Mouse (Mus musculus) hindbrain, embryonic 13.5 days (tissue): ENCODE data around the gene Prkd2. TPM values are rescaled to one million over a fixed set of nuclear protein-coding genes. Genes with fewer than 3 reads are reported as not detected.

Source experiments
- ATAC-seq: fragments of 200-750 bp; cut with Nextera tagmentation; 2 replicates; pipeline ENCODE4 v1.8.0; 2017; ENCODE audit warnings: moderate TSS enrichment; ENCODE audit not compliant: low FRiP score
- H3K27ac ChIP-seq: fragments of 300-500 bp; sonication (generic); 2 replicates; pipeline ENCODE4 v1.5.1; 2015; ENCODE audit warnings: inconsistent platforms, mild to moderate bottlenecking, moderate library complexity
- H3K27me3 ChIP-seq: fragments of 300-500 bp; sonication (generic); 2 replicates; pipeline ENCODE4 v1.6.1; 2015; ENCODE audit warnings: mild to moderate bottlenecking, inconsistent platforms
- H3K36me3 ChIP-seq: fragments of 300-500 bp; sonication (generic); 2 replicates; pipeline ENCODE4 v1.6.1; 2015; ENCODE audit warnings: mild to moderate bottlenecking, inconsistent platforms
- H3K4me1 ChIP-seq: fragments of 300-500 bp; sonication (generic); replicated peaks from 2 replicates; pipeline ENCODE4 v1.6.1; 2015; ENCODE audit warnings: inconsistent platforms
- H3K4me2 ChIP-seq: fragments of 300-500 bp; sonication (generic); 2 replicates; pipeline ENCODE4 v1.6.1; 2015; ENCODE audit warnings: inconsistent platforms, mild to moderate bottlenecking, moderate library complexity
- H3K4me3 ChIP-seq: fragments of 300-500 bp; sonication (generic); 2 replicates; pipeline ENCODE4 v1.5.1; 2015; ENCODE audit warnings: mild to moderate bottlenecking, inconsistent platforms
- H3K9ac ChIP-seq: fragments of 300-500 bp; sonication (generic); 2 replicates; pipeline ENCODE4 v1.6.1; 2015; ENCODE audit warnings: mild to moderate bottlenecking, inconsistent platforms
- H3K9me3 ChIP-seq: fragments of 300-500 bp; sonication (generic); 2 replicates; pipeline ENCODE4 v1.6.1; 2016; ENCODE audit warnings: inconsistent platforms
- WGBS: fragments of 180-500 bp; shearing (Covaris S2); methylation state at CpG from one replicate; pipeline ENCODE4 v1.1.7; 2015; 5-methylcytosine and 5-hydroxymethylcytosine counted together
- polyA plus RNA-seq: library from polyadenylated mRNA; unstranded; fragments of >200 nt; fragmentation: Nextera tagmentation; extraction: Ambion mirVana; gene quantifications from 2 replicates; pipeline ENCODE4 v1.2.1, GENCODE M21; 2015

Prkd2 gene
- polyA plus RNA-seq, 1 experiment from 2014 or later, result 6.6 TPM

- H3K4me3 ChIP-seq, result no peak within 1 kb of the TSS
- 0 out of 2 replicates have a peak, but pooled peaks cover 6% of the 10 kb centered on the region for H3K27me3 ChIP-seq
- H3K4me2 ChIP-seq, result no peak within 1 kb of the TSS
- no peaks in the 10 kb centered on the region for H3K9me3 ChIP-seq
- no peak for ATAC-seq
- H3K9ac ChIP-seq, result 0 out of 2 replicates have a peak within 1 kb of the TSS, but pooled peaks have one; percentile 43
- H3K4me1 ChIP-seq, result peaks cover 42% of the 10 kb centered on the region
- 11% methylated on average over 6 of the region's 6 CpGs for WGBS
- no peaks in the 10 kb centered on the region for H3K36me3 ChIP-seq
- no peak within 1 kb of the TSS for H3K27ac ChIP-seq
Measured at GRCm38 (mm10) chr7:16906281-16906680, 63.6 kb downstream of the Prkd2 start, which contains the start of gene Ptgir. Gene Ptgir, plus strand, starts transcription at chr7:16906490.

- H3K36me3 ChIP-seq, result no peaks in the 10 kb centered on the region
- H3K4me1 ChIP-seq, result peaks cover 41% of the 10 kb centered on the region
- H3K9ac ChIP-seq, result no peak overlapping the region
- 93% methylated on average over 41 of the region's 41 CpGs for WGBS
- no peak overlapping the region for H3K27ac ChIP-seq
- no peaks in the 10 kb centered on the region for H3K9me3 ChIP-seq
- no peak for ATAC-seq
- H3K4me3 ChIP-seq, result no peak overlapping the region
- no peak overlapping the region for H3K4me2 ChIP-seq
- H3K27me3 ChIP-seq, result 0 out of 2 replicates have a peak, but pooled peaks cover 6% of the 10 kb centered on the region
Measured at GRCm38 (mm10) chr7:16906889-16907559, 64.3 kb downstream of the Prkd2 start.

- Histone ChIP-seq H3K27ac (no peak overlapping the region), H3K36me3 (no peaks in the 10 kb centered on the region), H3K9ac (no peak overlapping the region), H3K9me3 (no peaks in the 10 kb centered on the region), H3K27me3 (0 out of 2 replicates have a peak, but pooled peaks cover 3% of the 10 kb centered on the region), H3K4me3 (no peak overlapping the region), H3K4me1 (peaks cover 46% of the 10 kb centered on the region), H3K4me2 (no peak overlapping the region)
- ATAC-seq, result no peak
- whole genome bisulfite sequencing, result 79% methylated on average over 7 of the region's 7 CpGs
Measured at GRCm38 (mm10) chr7:16907842-16908241, 65.1 kb downstream of the Prkd2 start.

GRCm38 (mm10) chr7:16908367-16908766 lies 65.7 kb downstream of the Prkd2 start:
- no peak for ATAC-seq
- Histone ChIP-seq H3K4me3 (no peak overlapping the region), H3K4me1 (peaks cover 51% of the 10 kb centered on the region), H3K9ac (no peak overlapping the region; the same call in 1 of the 2 replicates), H3K36me3 (no peaks in the 10 kb centered on the region), H3K9me3 (no peaks in the 10 kb centered on the region), H3K27ac (no peak overlapping the region), H3K4me2 (no peak overlapping the region), H3K27me3 (0 out of 2 replicates have a peak, but pooled peaks cover 3% of the 10 kb centered on the region)
- 50% methylated on average over 11 of the region's 11 CpGs for WGBS

GRCm38 (mm10) chr7:16908859-16909258 lies 66.2 kb downstream of the Prkd2 start:
- ATAC-seq, result no peak
- WGBS, result 70% methylated on average over 11 of the region's 11 CpGs
- H3K4me3 ChIP-seq, result no peak overlapping the region
- no peak overlapping the region for H3K4me2 ChIP-seq
- peaks cover 51% of the 10 kb centered on the region for H3K4me1 ChIP-seq
- H3K27me3 ChIP-seq, result 0 out of 2 replicates have a peak, but pooled peaks cover under 1% of the 10 kb centered on the region
- H3K9ac ChIP-seq, result peak overlapping the region; percentile 53; the same call in 1 of the 2 replicates
- no peak overlapping the region for H3K27ac ChIP-seq
- no peaks in the 10 kb centered on the region for H3K9me3 ChIP-seq
- peaks cover under 1% of the 10 kb centered on the region for H3K36me3 ChIP-seq

GRCm38 (mm10) chr7:16909909-16910308 lies 67.2 kb downstream of the Prkd2 start:
- no peak for ATAC-seq
- WGBS, result 52% methylated on average over 10 of the region's 10 CpGs

GRCm38 (mm10) chr7:16911904-16912303 lies 69.2 kb downstream of the Prkd2 start:
- 95% methylated on average over 3 of the region's 3 CpGs for WGBS
- no peak for ATAC-seq

More at GRCm38 (mm10) chr7:16909909-16910308, 67.2 kb downstream of the Prkd2 start:
- H3K9ac ChIP-seq, result peak overlapping the region; percentile 49; the same call in 1 of the 2 replicates
- no peak overlapping the region for H3K4me3 ChIP-seq
- peaks cover 49% of the 10 kb centered on the region for H3K4me1 ChIP-seq
- peaks cover 11% of the 10 kb centered on the region for H3K36me3 ChIP-seq
- H3K27ac ChIP-seq, result no peak overlapping the region
- no peaks in the 10 kb centered on the region for H3K9me3 ChIP-seq
- H3K4me2 ChIP-seq, result no peak overlapping the region
- H3K27me3 ChIP-seq, result no peaks in the 10 kb centered on the region

GRCm38 (mm10) chr7:16912360-16912759 lies 69.7 kb downstream of the Prkd2 start:
- ATAC-seq, result no peak
- no peak overlapping the region for H3K9ac ChIP-seq
- WGBS, result 47% methylated on average over 6 of the region's 6 CpGs

More at GRCm38 (mm10) chr7:16911904-16912303, 69.2 kb downstream of the Prkd2 start:
- H3K9ac ChIP-seq, result no peak overlapping the region
- H3K27ac ChIP-seq, result peak overlapping the region; percentile 14; the same call in 1 of the 2 replicates
- no peak overlapping the region for H3K4me3 ChIP-seq
- no peak overlapping the region for H3K4me2 ChIP-seq
- H3K4me1 ChIP-seq, result peaks cover 44% of the 10 kb centered on the region
- peaks cover 31% of the 10 kb centered on the region for H3K36me3 ChIP-seq
- no peaks in the 10 kb centered on the region for H3K27me3 ChIP-seq
- no peaks in the 10 kb centered on the region for H3K9me3 ChIP-seq

GRCm38 (mm10) chr7:16913806-16914452 lies 71.2 kb downstream of the Prkd2 start:
- 42% methylated on average over 10 of the region's 10 CpGs for WGBS
- Histone ChIP-seq H3K36me3 (peaks cover 51% of the 10 kb centered on the region), H3K27me3 (no peaks in the 10 kb centered on the region), H3K4me1 (peaks cover 53% of the 10 kb centered on the region), H3K27ac (peak overlapping the region; percentile 55; the same call in 1 of the 2 replicates), H3K9me3 (no peaks in the 10 kb centered on the region), H3K4me3 (no peak overlapping the region), H3K9ac (no peak overlapping the region), H3K4me2 (no peak overlapping the region)
- ATAC-seq, result peak; percentile 43

More at GRCm38 (mm10) chr7:16912360-16912759, 69.7 kb downstream of the Prkd2 start:
- H3K4me3 ChIP-seq, result no peak overlapping the region
- peaks cover 49% of the 10 kb centered on the region for H3K4me1 ChIP-seq
- H3K4me2 ChIP-seq, result no peak overlapping the region
- H3K36me3 ChIP-seq, result peaks cover 36% of the 10 kb centered on the region
- no peaks in the 10 kb centered on the region for H3K27me3 ChIP-seq
- peak overlapping the region; percentile 14; the same call in 1 of the 2 replicates for H3K27ac ChIP-seq
- no peaks in the 10 kb centered on the region for H3K9me3 ChIP-seq

GRCm38 (mm10) chr7:16914453-16915343 lies 72.0 kb downstream of the Prkd2 start:
- Histone ChIP-seq H3K9me3 (no peaks in the 10 kb centered on the region), H3K27ac (peak overlapping the region; percentile 55; the same call in 1 of the 2 replicates), H3K27me3 (no peaks in the 10 kb centered on the region), H3K4me1 (peaks cover 54% of the 10 kb centered on the region), H3K4me3 (no peak overlapping the region), H3K9ac (no peak overlapping the region), H3K36me3 (peaks cover 59% of the 10 kb centered on the region), H3K4me2 (no peak overlapping the region)
- WGBS, result 86% methylated on average over 18 of the region's 18 CpGs
- no peak for ATAC-seq

- H3K9me3 ChIP-seq, result no peaks in the 10 kb centered on the region
- no peak for ATAC-seq
- no peak overlapping the region; the same call in 1 of the 2 replicates for H3K9ac ChIP-seq
- H3K27ac ChIP-seq, result no peak overlapping the region
- no peaks in the 10 kb centered on the region for H3K27me3 ChIP-seq
- H3K4me3 ChIP-seq, result no peak overlapping the region
- peaks cover 64% of the 10 kb centered on the region for H3K36me3 ChIP-seq
- peaks cover 64% of the 10 kb centered on the region for H3K4me1 ChIP-seq
- H3K4me2 ChIP-seq, result no peak overlapping the region
- 91% methylated on average over 32 of the region's 32 CpGs for WGBS
Measured at GRCm38 (mm10) chr7:16915461-16916340, 73.0 kb downstream of the Prkd2 start.
